Mouse (Mus musculus) right cerebral cortex, postnatal 14 days (tissue): ENCODE results near the gene Ccr6.
"Not testable (repeated sequence)": the region's sequence is repeated elsewhere in the genome, so short reads cannot be mapped to it uniquely, and the experiment has no call there.

Source experiments
- DNase-seq: peaks from one replicate; pipeline ENCODE4 v3.0.0; 2022

The Ccr6 gene

GRCm38 (mm10) chr17:8234537-8234936, 1.3 kb upstream of the Ccr6 start:
- DNase-seq: no peak

GRCm38 (mm10) chr17:8238012-8238710, 2.3 kb downstream of the Ccr6 start:
- DNase-seq: no peak

GRCm38 (mm10) chr17:8239561-8239960, 3.7 kb downstream of the Ccr6 start:
- no peak for DNase-seq

GRCm38 (mm10) chr17:8240517-8240916, 4.7 kb downstream of the Ccr6 start:
- DNase-seq: no peak

- no peak for DNase-seq
These were observed 5.8 kb downstream of the Ccr6 start for GRCm38 (mm10) chr17:8241645-8242044.

- no peak for DNase-seq
These were observed 6.3 kb downstream of the Ccr6 start for GRCm38 (mm10) chr17:8242186-8242585.

GRCm38 (mm10) chr17:8244124-8244523, 8.3 kb downstream of the Ccr6 start:
- DNase-seq: no peak

- no peak for DNase-seq
These were observed 10.4 kb downstream of the Ccr6 start for GRCm38 (mm10) chr17:8246102-8246754.

GRCm38 (mm10) chr17:8251704-8252103, 15.9 kb downstream of the Ccr6 start:
- no peak for DNase-seq

GRCm38 (mm10) chr17:8254268-8254667, 18.4 kb downstream of the Ccr6 start:
- DNase-seq: no peak

- no peak for DNase-seq
These were observed 19.1 kb downstream of the Ccr6 start for GRCm38 (mm10) chr17:8254914-8255313.

GRCm38 (mm10) chr17:8255583-8255982, 19.7 kb downstream of the Ccr6 start:
- no peak for DNase-seq

- no peak for DNase-seq
These were observed 21.1 kb downstream of the Ccr6 start for GRCm38 (mm10) chr17:8256982-8257381.

GRCm38 (mm10) chr17:8264638-8265037, 28.8 kb downstream of the Ccr6 start:
- DNase-seq: not testable (repeated sequence)

- no peak for DNase-seq
These were observed 36.4 kb downstream of the Ccr6 start for GRCm38 (mm10) chr17:8272054-8272749.

GRCm38 (mm10) chr17:8272951-8273350, 37.1 kb downstream of the Ccr6 start:
- DNase-seq: no peak

GRCm38 (mm10) chr17:8276071-8276470, 40.2 kb downstream of the Ccr6 start:
- no peak for DNase-seq

- DNase-seq: no peak
These were observed 40.8 kb downstream of the Ccr6 start for GRCm38 (mm10) chr17:8276680-8277079.

GRCm38 (mm10) chr17:8277266-8277665, 41.4 kb downstream of the Ccr6 start:
- DNase-seq: no peak

- DNase-seq: no peak
These were observed 42.5 kb downstream of the Ccr6 start for GRCm38 (mm10) chr17:8278356-8278755.

GRCm38 (mm10) chr17:8282821-8283525, 47.1 kb downstream of the Ccr6 start, which contains the start of gene Mpc1:
TSS of gene Mpc1 (plus strand) at chr17:8282904.
- peak; percentile 87 for DNase-seq

- peak; percentile 97 for DNase-seq
These were observed 47.8 kb downstream of the Ccr6 start for GRCm38 (mm10) chr17:8283526-8284253.

GRCm38 (mm10) chr17:8284254-8284661, 48.4 kb downstream of the Ccr6 start:
- DNase-seq: peak; percentile 31
